Mouse (Mus musculus): ENCODE measurements around the gene Ntrk3. TPM values are rescaled to one million over a fixed set of nuclear protein-coding genes. Genes with fewer than 3 reads are reported as not detected.

Gene Ntrk3
- polyA plus RNA-seq, 1 experiment from 2014 or later, result 31.3 TPM

- Histone ChIP-seq H3K9ac (replicated peaks) (no peak overlapping the region), H3K27ac (replicated peaks) (peak overlapping the region; percentile 55; the same call in 1 of the 2 replicates), H3K9me3 (no peaks in the 10 kb centered on the region), H3K27me3 (no peaks in the 10 kb centered on the region), H3K4me1 (peaks cover 3% of the 10 kb centered on the region; the same call in 1 of the 2 replicates), H3K4me2 (replicated peaks) (no peak overlapping the region), H3K36me3 (no peaks in the 10 kb centered on the region), H3K4me3 (no peak overlapping the region)
- 58% methylated on average over 8 of the region's 8 CpGs for WGBS
- peak; percentile 84 for ATAC-seq (replicated peaks)
Observed at GRCm38 (mm10) chr7:78718191-78718609, 19.6 kb downstream of the Ntrk3 start.

- Histone ChIP-seq H3K4me2 (replicated peaks) (no peak overlapping the region), H3K27ac (replicated peaks) (no peak overlapping the region), H3K9me3 (no peaks in the 10 kb centered on the region), H3K4me3 (no peak overlapping the region), H3K4me1 (no peaks in the 10 kb centered on the region), H3K36me3 (no peaks in the 10 kb centered on the region), H3K27me3 (no peaks in the 10 kb centered on the region), H3K9ac (replicated peaks) (no peak overlapping the region)
- ATAC-seq (replicated peaks), result no peak
- WGBS, result 80% methylated on average over 7 of the region's 7 CpGs
Observed at GRCm38 (mm10) chr7:78707708-78708107, 30.1 kb downstream of the Ntrk3 start.

- ATAC-seq (replicated peaks), result no peak
- H3K27me3 ChIP-seq, result no peaks in the 10 kb centered on the region
- WGBS, result 88% methylated on average over 3 of the region's 3 CpGs
- no peaks in the 10 kb centered on the region for H3K36me3 ChIP-seq
- H3K9ac ChIP-seq (replicated peaks), result no peak overlapping the region
- H3K27ac ChIP-seq (replicated peaks), result no peak overlapping the region
- H3K4me2 ChIP-seq (replicated peaks), result no peak overlapping the region
- H3K9me3 ChIP-seq, result no peaks in the 10 kb centered on the region
- no peak overlapping the region for H3K4me3 ChIP-seq
- H3K4me1 ChIP-seq, result no peaks in the 10 kb centered on the region
Observed at GRCm38 (mm10) chr7:78707122-78707521, 30.7 kb downstream of the Ntrk3 start.

- Histone ChIP-seq H3K27me3 (no peaks in the 10 kb centered on the region), H3K9ac (replicated peaks) (no peak overlapping the region), H3K4me3 (no peak overlapping the region), H3K4me1 (no peaks in the 10 kb centered on the region), H3K27ac (replicated peaks) (no peak overlapping the region), H3K4me2 (replicated peaks) (no peak overlapping the region), H3K36me3 (no peaks in the 10 kb centered on the region), H3K9me3 (no peaks in the 10 kb centered on the region)
- ATAC-seq (replicated peaks), result no peak
- 66% methylated on average over 6 of the region's 6 CpGs for WGBS
Observed at GRCm38 (mm10) chr7:78702676-78703075, 35.1 kb downstream of the Ntrk3 start.

- Histone ChIP-seq H3K4me2 (replicated peaks) (no peak overlapping the region), H3K36me3 (no peaks in the 10 kb centered on the region), H3K9me3 (no peaks in the 10 kb centered on the region), H3K4me3 (no peak overlapping the region), H3K27me3 (no peaks in the 10 kb centered on the region), H3K27ac (replicated peaks) (no peak overlapping the region), H3K9ac (replicated peaks) (no peak overlapping the region), H3K4me1 (no peaks in the 10 kb centered on the region)
- WGBS, result 89% methylated on average over 3 of the region's 3 CpGs
- ATAC-seq (replicated peaks), result no peak
Observed at GRCm38 (mm10) chr7:78695200-78695599, 42.6 kb downstream of the Ntrk3 start.

GRCm38 (mm10) chr7:78693148-78693547 lies 44.7 kb downstream of the Ntrk3 start:
- Histone ChIP-seq H3K27me3 (no peaks in the 10 kb centered on the region), H3K9me3 (no peaks in the 10 kb centered on the region), H3K27ac (replicated peaks) (no peak overlapping the region), H3K4me1 (no peaks in the 10 kb centered on the region), H3K4me2 (replicated peaks) (no peak overlapping the region), H3K9ac (replicated peaks) (no peak overlapping the region), H3K36me3 (no peaks in the 10 kb centered on the region), H3K4me3 (no peak overlapping the region)
- 60% methylated on average over 1 of the region's 1 CpGs for WGBS
- no peak for ATAC-seq (replicated peaks)

- H3K4me1 ChIP-seq, result no peaks in the 10 kb centered on the region
- H3K27ac ChIP-seq (replicated peaks), result no peak overlapping the region
- H3K27me3 ChIP-seq, result no peaks in the 10 kb centered on the region
- H3K4me3 ChIP-seq, result no peak overlapping the region
- no peak for ATAC-seq (replicated peaks)
- no peak overlapping the region for H3K9ac ChIP-seq (replicated peaks)
- no peak overlapping the region for H3K4me2 ChIP-seq (replicated peaks)
- no peaks in the 10 kb centered on the region for H3K36me3 ChIP-seq
- H3K9me3 ChIP-seq, result no peaks in the 10 kb centered on the region
- 54% methylated on average over 3 of the region's 3 CpGs for WGBS
Observed at GRCm38 (mm10) chr7:78690956-78691355, 46.9 kb downstream of the Ntrk3 start.

GRCm38 (mm10) chr7:78684943-78685342 lies 52.9 kb downstream of the Ntrk3 start:
- WGBS, result 77% methylated on average over 6 of the region's 6 CpGs
- no peaks in the 10 kb centered on the region for H3K27me3 ChIP-seq
- H3K4me1 ChIP-seq, result no peaks in the 10 kb centered on the region
- H3K4me3 ChIP-seq, result no peak overlapping the region
- no peaks in the 10 kb centered on the region for H3K36me3 ChIP-seq
- no peak overlapping the region for H3K27ac ChIP-seq (replicated peaks)
- no peak for ATAC-seq (replicated peaks)
- no peak overlapping the region for H3K4me2 ChIP-seq (replicated peaks)
- no peak overlapping the region for H3K9ac ChIP-seq (replicated peaks)
- H3K9me3 ChIP-seq, result no peaks in the 10 kb centered on the region

GRCm38 (mm10) chr7:78680871-78681270 lies 56.9 kb downstream of the Ntrk3 start:
- H3K36me3 ChIP-seq, result no peaks in the 10 kb centered on the region
- H3K9me3 ChIP-seq, result no peaks in the 10 kb centered on the region
- no peak overlapping the region for H3K4me2 ChIP-seq (replicated peaks)
- H3K9ac ChIP-seq (replicated peaks), result no peak overlapping the region
- no peaks in the 10 kb centered on the region for H3K27me3 ChIP-seq
- no peak for ATAC-seq (replicated peaks)
- no peaks in the 10 kb centered on the region for H3K4me1 ChIP-seq
- no peak overlapping the region for H3K4me3 ChIP-seq
- 76% methylated on average over 2 of the region's 2 CpGs for WGBS
- H3K27ac ChIP-seq (replicated peaks), result no peak overlapping the region

- Histone ChIP-seq H3K4me2 (replicated peaks) (no peak overlapping the region), H3K27ac (replicated peaks) (no peak overlapping the region), H3K4me3 (no peak overlapping the region), H3K9me3 (no peaks in the 10 kb centered on the region), H3K36me3 (no peaks in the 10 kb centered on the region), H3K4me1 (no peaks in the 10 kb centered on the region), H3K9ac (replicated peaks) (no peak overlapping the region), H3K27me3 (no peaks in the 10 kb centered on the region)
- WGBS, result 84% methylated on average over 16 of the region's 16 CpGs
- ATAC-seq (replicated peaks), result no peak
Observed at GRCm38 (mm10) chr7:78669407-78669806, 68.4 kb downstream of the Ntrk3 start.

GRCm38 (mm10) chr7:78668916-78669315 lies 68.9 kb downstream of the Ntrk3 start:
- H3K27me3 ChIP-seq, result no peaks in the 10 kb centered on the region
- no peak overlapping the region for H3K27ac ChIP-seq (replicated peaks)
- no peaks in the 10 kb centered on the region for H3K9me3 ChIP-seq
- H3K4me1 ChIP-seq, result no peaks in the 10 kb centered on the region
- no peaks in the 10 kb centered on the region for H3K36me3 ChIP-seq
- no peak overlapping the region for H3K4me2 ChIP-seq (replicated peaks)
- no peak overlapping the region for H3K9ac ChIP-seq (replicated peaks)
- H3K4me3 ChIP-seq, result no peak overlapping the region
- 91% methylated on average over 6 of the region's 6 CpGs for WGBS
- no peak for ATAC-seq (replicated peaks)

- 93% methylated on average over 6 of the region's 6 CpGs for WGBS
Observed at GRCm38 (mm10) chr7:78668003-78668635, 69.7 kb downstream of the Ntrk3 start.

GRCm38 (mm10) chr7:78660832-78661231 lies 77.0 kb downstream of the Ntrk3 start:
- 46% methylated on average over 7 of the region's 7 CpGs for WGBS
- H3K4me3 ChIP-seq, result no peak overlapping the region
- H3K36me3 ChIP-seq, result no peaks in the 10 kb centered on the region
- no peaks in the 10 kb centered on the region for H3K4me1 ChIP-seq
- no peaks in the 10 kb centered on the region for H3K27me3 ChIP-seq
- no peak overlapping the region for H3K9ac ChIP-seq (replicated peaks)
- no peak for ATAC-seq (replicated peaks)
- H3K4me2 ChIP-seq (replicated peaks), result no peak overlapping the region
- no peak overlapping the region for H3K27ac ChIP-seq (replicated peaks)
- no peaks in the 10 kb centered on the region for H3K9me3 ChIP-seq

More at GRCm38 (mm10) chr7:78668003-78668635, 69.7 kb downstream of the Ntrk3 start:
- no peak overlapping the region for H3K27ac ChIP-seq (replicated peaks)
- no peak overlapping the region for H3K9ac ChIP-seq (replicated peaks)
- H3K4me1 ChIP-seq, result no peaks in the 10 kb centered on the region
- no peaks in the 10 kb centered on the region for H3K36me3 ChIP-seq
- H3K27me3 ChIP-seq, result no peaks in the 10 kb centered on the region
- no peaks in the 10 kb centered on the region for H3K9me3 ChIP-seq
- H3K4me3 ChIP-seq, result no peak overlapping the region
- H3K4me2 ChIP-seq (replicated peaks), result no peak overlapping the region
- no peak for ATAC-seq (replicated peaks)

Data from forebrain, embryonic 15.5 days (tissue).